In the genomic region with DNA sequence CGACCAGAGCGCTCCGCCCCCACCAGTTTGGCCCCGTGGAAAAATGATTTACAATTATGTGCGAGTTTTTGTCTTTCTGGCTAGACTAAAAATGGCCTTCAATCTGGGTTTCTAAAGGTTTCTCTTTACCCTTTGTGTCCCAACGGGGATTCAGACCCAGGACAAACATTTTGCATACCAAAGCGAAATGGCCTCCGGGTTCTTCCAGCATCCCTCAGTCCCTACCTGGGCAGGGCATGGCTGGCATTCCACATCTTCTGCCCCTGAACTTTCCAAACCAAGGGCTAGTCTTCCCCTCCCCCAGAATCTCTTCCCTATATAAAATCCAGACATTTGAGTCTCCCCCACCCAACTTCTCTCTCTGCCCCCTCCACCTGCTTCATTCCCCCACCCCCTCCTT, we compare ENCODE assay signal across 25 mouse cellular contexts. TPM values are rescaled to one million over a fixed set of nuclear protein-coding genes. Genes with fewer than 3 reads are reported as not detected.
DNase-seq lines count a peak whose midpoint lies in the region; ATAC-seq lines count a peak whose summit lies in the region.
"Had no signal": no experiment of that assay in that cellular context is flagged by ENCODE, and none has a peak within 500 bp of the region (broad histone marks: within the 10 kb centered on the region; RNA-seq: fewer than 3 reads in every experiment).

No protein-coding gene starts in this region.

- no peak overlapping the region for H3K4me2 ChIP-seq in heart, embryonic 12.5 days

- H3K27me3 ChIP-seq in heart, embryonic 12.5 days (replicated peaks), result no peaks in the 10 kb centered on the region
- H3K27me3 ChIP-seq: CH12.LX, Patski had no signal

- WGBS in heart, embryonic 12.5 days, result 84% methylated on average over 8 of the region's 8 CpGs

- no peak for ATAC-seq in cerebellum, adult (ENCODE audit: insufficient number of reproducible peaks, low FRiP score, low TSS enrichment)
- no peak for ATAC-seq in heart, embryonic 12.5 days (ENCODE audit: insufficient number of reproducible peaks, low FRiP score)
- ATAC-seq: activated CD4-positive, CD25-positive, alpha-beta regulatory T cell, adult 4 months; CD4-positive, CD25-positive, alpha-beta regulatory T cell, adult 4 months; Patski had no signal

- DNase-seq in ES-CJ7 (ENCODE audit: low read depth, low spot score) (peak; percentile 52), R1 (ENCODE audit: low read depth, low spot score) (peak; percentile 32), ZHBTc4 (ENCODE audit: low read depth, low spot score) (peak; percentile 71)
- no peak for DNase-seq in heart, postnatal 25 days (ENCODE audit: low spot score)
- DNase-seq: adrenal gland, adult 2 months; adrenal gland, adult 8-10 months; adrenal gland, postnatal 10 days; adrenal gland, postnatal 14 days; adrenal gland, postnatal 25 days; adrenal gland, postnatal 36 days; B cell, adult 2 months; cerebellum, adult 11 months; cerebellum, adult 11-12 months; cerebellum, adult 18-20 months; cerebellum, adult 2 months; cerebellum, adult 8-10 months; cerebellum, adult 9-10 months; cerebellum, adult 9-11 months had no signal

- H3K27ac ChIP-seq in heart, embryonic 12.5 days (ENCODE audit: poor library complexity, severe bottlenecking), result no peak overlapping the region

- peaks cover 42% of the 10 kb centered on the region for H3K36me3 ChIP-seq in heart, embryonic 12.5 days
- H3K36me3 ChIP-seq: G1E had no signal

- intact Hi-C loops in heart, postnatal 25 days (cut with DNase I), result no loop called here

- no peak overlapping the region for H3K9ac ChIP-seq in heart, embryonic 12.5 days

- H3K4me1 ChIP-seq in heart, embryonic 12.5 days (replicated peaks), result no peaks in the 10 kb centered on the region

- 0 out of 2 replicates have a peak, but pooled peaks cover 2% of the 10 kb centered on the region for H3K9me3 ChIP-seq in heart, embryonic 12.5 days (replicated peaks)
- H3K9me3 ChIP-seq: G1E had no signal

- H3K4me3 ChIP-seq in heart, embryonic 12.5 days, result no peak overlapping the region

RNA-seq across cellular contexts. Expression of a gene that starts 20.2 kb away (rescaled TPM):
- 13.3 and 14.8 TPM in 2 replicates for polyA plus RNA-seq in heart, embryonic 12.5 days (2016; fragmentation: Nextera tagmentation; extraction: Ambion mirVana)
- 10 to 100 TPM; 13.4 to 15.9 TPM for total RNA-seq in heart, postnatal 25 days (2021)
- polyA plus RNA-seq: activated CD4-positive, CD25-positive, alpha-beta regulatory T cell, adult 4 months; CD4-positive, CD25-positive, alpha-beta regulatory T cell, adult 4 months; G1E had no signal

RNA-seq across cellular contexts. Expression of a gene that starts 29.8 kb away (rescaled TPM):
- 30.1 and 34.9 TPM in 2 replicates for polyA plus RNA-seq in heart, embryonic 12.5 days (2016; fragmentation: Nextera tagmentation; extraction: Ambion mirVana)
- total RNA-seq in heart, postnatal 25 days (2021), result 10 to 100 TPM; 12.5 to 14.7 TPM
